Mouse (Mus musculus): ENCODE measurements around the gene Man2b2.

The Man2b2 gene

GRCm38 (mm10) chr5:36829913-36830879 lies at the start of gene Man2b2:
TSS of gene Man2b2 (minus strand) at chr5:36830653.
- peak; percentile 33; the same call in 1 of the 2 replicates for TF ChIP-seq GATA4 (IDR thresholded peaks at IDR 0.05; ENCODE audit: insufficient replicate concordance, low read length)

- TF ChIP-seq GATA4 (IDR thresholded peaks at IDR 0.05; ENCODE audit: insufficient replicate concordance, low read length), result no peak
Measured at GRCm38 (mm10) chr5:36878801-36879200, 48.3 kb upstream of the Man2b2 start.

DNA sequence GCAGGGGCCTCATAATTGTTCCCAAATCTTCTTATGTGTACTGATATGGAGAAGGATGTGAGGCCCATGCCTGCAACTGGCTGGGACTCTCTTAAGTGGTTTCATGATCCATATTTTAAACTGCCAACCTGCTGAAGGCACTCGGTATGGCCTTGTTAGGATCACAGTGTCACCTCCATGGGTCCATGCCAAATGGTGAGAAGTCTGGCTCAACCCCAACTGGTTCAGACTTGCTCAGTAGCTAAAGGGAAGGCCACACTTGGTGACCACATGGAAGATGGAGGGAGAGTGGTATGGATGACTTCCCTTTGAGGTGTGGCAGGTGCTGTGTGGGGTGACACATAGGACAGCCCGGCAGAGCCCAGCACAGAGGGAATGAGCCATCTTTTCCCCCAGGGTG lies 47.2 kb upstream of the Man2b2 start:
- TF ChIP-seq GATA4 (IDR thresholded peaks at IDR 0.05; ENCODE audit: insufficient replicate concordance, low read length), result no peak

DNA sequence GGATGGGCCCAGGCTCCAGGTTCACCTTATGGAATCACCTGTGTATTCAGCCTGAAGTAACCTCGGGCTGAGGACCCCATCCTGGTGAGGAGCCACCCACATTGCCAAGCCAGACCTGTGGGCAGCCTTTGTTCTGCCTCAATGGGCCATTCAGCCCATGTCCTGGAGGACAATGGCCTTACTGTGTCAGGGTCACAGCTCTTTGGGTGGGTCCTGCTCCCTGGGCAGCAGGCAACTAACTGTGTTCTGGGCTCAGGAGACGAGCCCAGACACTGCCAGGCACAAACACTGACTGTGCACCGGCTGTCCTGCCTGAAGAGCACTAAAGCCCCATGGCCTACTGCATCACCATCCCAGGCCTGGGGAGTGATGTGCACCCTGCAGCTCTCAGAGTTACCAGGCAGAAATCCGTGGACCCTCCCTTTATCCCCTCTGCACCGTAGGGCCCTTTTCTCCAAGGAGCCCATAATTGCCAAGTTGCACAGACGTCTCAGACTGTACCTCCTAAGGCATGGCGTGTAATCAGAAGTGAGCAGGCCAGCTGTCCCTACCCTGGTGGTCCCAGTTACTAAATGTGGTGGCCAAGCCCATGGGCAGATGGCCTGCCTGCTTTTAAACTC lies 46.4 kb upstream of the Man2b2 start:
- no peak for TF ChIP-seq GATA4 (IDR thresholded peaks at IDR 0.05; ENCODE audit: insufficient replicate concordance, low read length)

DNA sequence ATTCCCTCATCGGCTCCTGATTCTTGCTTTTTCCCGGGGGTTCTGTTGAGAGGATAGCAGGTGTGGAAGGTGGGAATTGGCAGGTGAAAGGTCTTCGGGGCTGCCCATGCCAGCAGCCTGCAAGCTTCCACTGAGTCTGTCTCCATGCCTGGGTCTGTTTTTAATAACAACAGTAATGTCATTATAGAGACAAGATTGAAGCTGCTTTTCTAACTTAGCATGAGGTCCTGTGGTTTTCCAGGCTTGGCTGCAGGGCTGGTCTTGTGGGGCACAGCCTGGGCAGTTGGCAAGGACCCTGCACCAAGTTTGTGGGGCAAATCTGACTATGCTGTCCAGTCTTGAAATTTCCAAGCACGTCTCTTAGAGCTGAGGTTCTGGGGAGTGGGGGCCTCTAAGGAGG lies 45.5 kb upstream of the Man2b2 start:
- no peak for TF ChIP-seq GATA4 (IDR thresholded peaks at IDR 0.05; ENCODE audit: insufficient replicate concordance, low read length)

DNA sequence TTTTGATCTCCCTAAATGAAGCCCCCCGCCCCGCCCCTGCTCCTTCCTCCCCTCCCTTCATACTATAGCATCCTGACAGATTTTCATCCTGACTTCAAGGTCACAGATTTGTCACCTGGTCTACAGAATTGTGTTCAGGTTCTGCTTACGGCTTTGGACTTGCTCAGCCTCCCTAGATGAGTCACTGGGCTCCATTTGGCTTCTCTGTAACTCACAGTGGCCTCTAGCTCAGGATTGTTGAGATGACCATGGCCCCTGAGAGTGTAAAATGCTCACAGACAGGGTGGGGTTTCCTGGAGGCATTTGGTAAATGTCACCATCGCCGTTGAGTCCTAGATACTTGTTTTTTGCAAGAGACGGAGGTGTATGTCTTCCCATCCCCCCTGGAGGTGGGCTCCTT lies 40.5 kb upstream of the Man2b2 start:
- TF ChIP-seq GATA4 (IDR thresholded peaks at IDR 0.05; ENCODE audit: insufficient replicate concordance, low read length), result no peak

DNA sequence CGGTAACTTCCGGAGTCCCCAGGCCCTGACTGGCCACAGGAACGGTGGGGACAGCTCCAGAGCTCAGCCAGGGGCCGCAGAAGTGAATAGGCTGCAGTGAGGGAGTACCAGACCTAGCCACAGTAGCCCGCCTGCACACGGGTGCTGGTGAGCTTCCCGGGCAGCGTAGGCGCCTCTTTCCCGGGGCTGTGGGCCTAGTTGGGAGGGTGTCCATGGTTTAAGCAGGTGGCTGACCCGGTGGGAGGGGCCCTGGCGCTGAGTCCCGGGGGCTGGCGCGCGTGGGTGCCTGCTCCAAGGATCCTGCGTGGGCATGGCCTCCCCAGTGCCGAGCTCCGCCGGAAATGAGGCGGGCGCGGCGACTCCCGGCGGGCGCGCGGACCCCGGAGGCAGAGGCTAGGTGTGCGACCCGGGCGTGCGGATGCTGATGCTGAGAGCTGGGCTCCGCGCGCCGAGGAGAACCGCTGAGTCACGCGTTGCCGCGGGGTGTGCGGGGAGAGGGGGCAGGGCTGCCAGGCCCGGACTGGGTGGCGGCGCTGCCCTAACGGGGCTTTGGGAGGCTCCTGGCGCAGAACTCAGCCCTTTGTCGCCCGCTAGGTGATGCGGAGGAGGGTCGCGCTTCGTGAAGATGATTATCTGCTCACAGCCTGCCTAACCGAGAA lies 39.3 kb upstream of the Man2b2 start:
- TF ChIP-seq GATA4 (IDR thresholded peaks at IDR 0.05; ENCODE audit: insufficient replicate concordance, low read length), result no peak

DNA sequence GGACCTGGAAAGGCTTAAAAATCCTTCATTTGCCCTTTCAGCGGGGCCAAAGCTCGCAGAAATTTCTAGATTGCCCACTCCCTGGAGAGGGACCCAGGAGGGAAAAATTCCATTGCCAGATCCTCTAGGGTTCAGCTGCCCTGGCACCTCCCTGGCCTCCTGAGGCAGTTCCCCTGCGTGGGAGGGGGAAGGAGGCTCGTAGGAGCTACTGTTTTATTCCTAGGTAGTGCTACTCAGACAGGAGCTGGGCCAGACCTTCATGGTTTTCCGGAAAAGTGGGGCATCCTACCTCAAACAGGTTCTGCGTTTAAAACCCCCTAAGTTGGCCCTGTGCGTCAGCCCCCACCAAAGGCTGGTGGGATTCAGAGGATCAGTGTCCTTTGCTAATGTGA lies 38.7 kb upstream of the Man2b2 start:
- no peak for TF ChIP-seq GATA4 (IDR thresholded peaks at IDR 0.05; ENCODE audit: insufficient replicate concordance, low read length)

GRCm38 (mm10) chr5:36868266-36869090 lies 38.0 kb upstream of the Man2b2 start, which contains the start of gene Ppp2r2c:
TSS of gene Ppp2r2c (plus strand) at chr5:36868513.
- TF ChIP-seq GATA4 (IDR thresholded peaks at IDR 0.05; ENCODE audit: insufficient replicate concordance, low read length), result no peak

- no peak for TF ChIP-seq GATA4 (IDR thresholded peaks at IDR 0.05; ENCODE audit: insufficient replicate concordance, low read length)
Measured at GRCm38 (mm10) chr5:36867561-36867960, 37.1 kb upstream of the Man2b2 start.

DNA sequence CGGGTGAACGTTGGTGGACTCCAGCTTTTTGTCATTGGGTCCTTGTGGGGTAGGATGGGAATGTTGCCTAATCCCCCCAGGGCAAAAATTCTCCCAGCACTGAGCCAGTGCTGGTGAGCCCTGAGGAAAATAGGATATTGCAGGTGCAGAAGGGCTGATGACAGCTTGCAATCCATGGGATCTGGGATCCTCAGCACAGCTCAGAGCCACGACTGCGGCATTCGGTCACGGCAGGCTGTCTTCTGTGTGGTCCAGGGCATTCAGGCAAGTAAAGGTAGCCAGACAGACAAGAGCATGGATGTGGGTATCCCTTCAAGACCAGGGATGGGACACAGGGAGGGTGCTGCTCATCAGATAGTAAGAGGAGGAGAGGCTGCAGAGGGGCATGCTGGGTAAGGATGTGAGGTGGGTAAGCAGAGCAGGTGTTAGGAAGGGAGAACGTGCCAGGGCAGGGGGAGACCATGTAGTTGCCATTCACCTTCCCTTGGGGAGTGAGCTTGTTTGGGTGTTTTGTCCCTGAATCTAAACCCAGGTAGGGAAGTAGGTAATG lies 36.3 kb upstream of the Man2b2 start:
- no peak for TF ChIP-seq GATA4 (IDR thresholded peaks at IDR 0.05; ENCODE audit: insufficient replicate concordance, low read length)

DNA sequence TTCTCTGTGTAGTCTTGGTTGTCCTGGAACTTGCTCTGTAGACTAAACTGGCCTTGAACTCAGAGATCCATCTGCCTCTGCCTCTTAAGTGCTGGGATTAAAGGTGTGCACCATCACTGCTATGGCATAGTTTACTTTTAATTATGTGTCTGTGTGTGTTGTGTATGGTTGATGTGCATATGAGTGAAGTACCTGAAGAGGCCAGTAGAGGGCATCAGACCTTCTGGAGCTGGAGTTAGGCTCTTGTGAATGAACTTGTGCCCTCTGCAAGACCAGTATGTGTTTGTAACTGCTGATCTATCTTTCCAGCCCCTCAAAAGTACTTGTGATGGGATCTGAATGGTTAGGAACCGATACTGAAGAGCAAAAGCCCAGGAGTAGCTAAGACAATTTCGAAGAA lies 30.6 kb upstream of the Man2b2 start:
- TF ChIP-seq GATA4 (IDR thresholded peaks at IDR 0.05; ENCODE audit: insufficient replicate concordance, low read length), result no peak

GRCm38 (mm10) chr5:36857546-36857945 lies 27.1 kb upstream of the Man2b2 start:
- no peak for TF ChIP-seq GATA4 (IDR thresholded peaks at IDR 0.05; ENCODE audit: insufficient replicate concordance, low read length)

DNA sequence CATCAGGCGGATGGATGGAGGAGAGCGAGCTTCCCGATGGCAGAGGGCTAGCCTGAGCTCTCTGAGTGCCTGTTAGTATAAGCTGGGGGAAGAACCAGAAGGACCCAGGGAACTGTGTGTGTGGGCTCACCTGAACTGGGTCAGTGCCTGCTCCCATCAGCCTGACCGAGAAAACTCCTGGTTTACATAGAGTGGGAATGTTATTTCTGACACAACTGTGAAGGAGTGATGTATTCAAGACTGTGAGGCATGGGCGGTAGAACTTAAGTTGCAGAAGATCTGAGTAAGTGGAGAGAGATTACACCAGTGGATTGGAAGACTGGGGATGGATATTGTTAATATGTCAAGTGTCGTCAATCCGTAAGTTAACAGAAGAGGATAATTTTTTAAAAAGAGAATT lies 26.1 kb upstream of the Man2b2 start:
- no peak for TF ChIP-seq GATA4 (IDR thresholded peaks at IDR 0.05; ENCODE audit: insufficient replicate concordance, low read length)

GRCm38 (mm10) chr5:36855180-36855579 lies 24.7 kb upstream of the Man2b2 start:
- no peak for TF ChIP-seq GATA4 (IDR thresholded peaks at IDR 0.05; ENCODE audit: insufficient replicate concordance, low read length)
